Comparison of ENCODE assay signal across 11 mouse cellular contexts in genomic region chr11:24739710-24740255, GRCm38 (mm10).
DNase-seq lines count a peak whose midpoint lies in the region.
"Had no signal": no experiment of that assay in that cellular context is flagged by ENCODE, and none has a peak within 500 bp of the region (broad histone marks: within the 10 kb centered on the region; RNA-seq: fewer than 3 reads in every experiment).

No protein-coding gene starts in this region.

- DNase-seq in cerebellum, postnatal 10 days, result peak; percentile 28 to 30
- DNase-seq in cerebellum, adult 9-10 months, result no peak
- DNase-seq in right cerebral cortex, postnatal 4 days, result peak; percentile 34
- DNase-seq in right cerebral cortex, postnatal 25 days, result no peak
- DNase-seq in mesoderm, embryonic 11.5 days (ENCODE audit: low read depth, low spot score), result peak; percentile 57
- DNase-seq in yolk sac, embryonic 10.5 days (ENCODE audit: low spot score), result no peak
- no peak for DNase-seq in frontal cortex, adult 2 months (ENCODE audit: extremely low spot score in 1 of 2, low spot score in 1 of 2)
- DNase-seq in layer of hippocampus, adult 8-10 months (ENCODE audit: low spot score in 2 of 2), result no peak
- DNase-seq: gastrocnemius, postnatal 36 days; liver, postnatal 0 days; thymus, postnatal 14 days had no signal

Comparison
In these comparisons a context has a peak if more than half of its experiments do, and no peak if none do; other contexts are left out.
1. DNase-seq: peak in cerebellum, postnatal 10 days (2 of 2), right cerebral cortex, postnatal 4 days (single experiment) and mesoderm, embryonic 11.5 days (single experiment); none in cerebellum, adult 9-10 months (single experiment), right cerebral cortex, postnatal 25 days (single experiment), yolk sac, embryonic 10.5 days (single experiment), frontal cortex, adult 2 months (0 of 2) and layer of hippocampus, adult 8-10 months (0 of 2).